Mouse (Mus musculus) hindbrain, embryonic 14.5 days (tissue): ENCODE measurements around the gene Nipal1. TPM values are rescaled to one million over a fixed set of nuclear protein-coding genes. Genes with fewer than 3 reads are reported as not detected.
A peak's percentile ranks its signal among the peaks of the same experiment; 100 is the strongest.

Experiments
- ATAC-seq: fragments of 200-750 bp; cut with Nextera tagmentation; 2 replicates; pipeline ENCODE4 v1.8.0; 2017; ENCODE audit warnings: moderate number of reproducible peaks, mild to moderate bottlenecking, moderate TSS enrichment, moderate library complexity; ENCODE audit not compliant: low FRiP score
- DNase-seq: peaks from one replicate; pipeline ENCODE4 v3.0.0-alpha.2; 2015; ENCODE audit warnings: low spot score
- H3K27ac ChIP-seq: fragments of 300-500 bp; sonication (generic); 2 replicates; pipeline ENCODE4 v1.5.1; 2014; ENCODE audit warnings: mild to moderate bottlenecking, moderate library complexity
- H3K27me3 ChIP-seq: fragments of 300-500 bp; sonication (generic); 2 replicates; pipeline ENCODE4 v1.6.1; 2014; ENCODE audit warnings: mild to moderate bottlenecking, low read length, mixed read lengths; ENCODE audit not compliant: control insufficient read depth, insufficient read depth
- H3K36me3 ChIP-seq: fragments of 300-500 bp; sonication (generic); replicated peaks from 2 replicates; pipeline ENCODE4 v1.6.1; 2014; ENCODE audit not compliant: control insufficient read depth, insufficient read depth
- H3K4me1 ChIP-seq: fragments of 300-500 bp; sonication (generic); replicated peaks from 2 replicates; pipeline ENCODE4 v1.6.1; 2014; ENCODE audit warnings: antibody characterized with exemption, low read length, mixed read lengths; ENCODE audit not compliant: control insufficient read depth, insufficient read depth
- H3K4me2 ChIP-seq: fragments of 300-500 bp; sonication (generic); replicated peaks from 2 replicates; pipeline ENCODE4 v1.6.1; 2014; ENCODE audit warnings: mild to moderate bottlenecking, moderate library complexity
- H3K4me3 ChIP-seq: fragments of 300-500 bp; sonication (generic); replicated peaks from 2 replicates; pipeline ENCODE4 v1.5.1; 2014; ENCODE audit warnings: mild to moderate bottlenecking, low read length
- H3K9ac ChIP-seq: fragments of 300-500 bp; sonication (generic); 2 replicates; pipeline ENCODE4 v1.6.1; 2014
- H3K9me3 ChIP-seq: fragments of 300-500 bp; sonication (generic); 2 replicates; pipeline ENCODE4 v1.6.1; 2016; ENCODE audit warnings: low read length; ENCODE audit not compliant: control insufficient read depth
- WGBS: fragments of 180-500 bp; shearing (Covaris S2); extraction: QIAGEN DNeasy Blood & Tissue Kit; methylation state at CpG from one replicate; pipeline ENCODE4 v1.1.7; 2014; 5-methylcytosine and 5-hydroxymethylcytosine counted together
- polyA plus RNA-seq: library from polyadenylated mRNA; unstranded; fragments of >200 nt; fragmentation: Nextera tagmentation; extraction: Ambion mirVana; gene quantifications from 2 replicates; pipeline ENCODE4 v1.2.1, GENCODE M21; 2014

Gene Nipal1
- polyA plus RNA-seq, 1 experiment from 2014 or later, result 0.76 TPM

DNA sequence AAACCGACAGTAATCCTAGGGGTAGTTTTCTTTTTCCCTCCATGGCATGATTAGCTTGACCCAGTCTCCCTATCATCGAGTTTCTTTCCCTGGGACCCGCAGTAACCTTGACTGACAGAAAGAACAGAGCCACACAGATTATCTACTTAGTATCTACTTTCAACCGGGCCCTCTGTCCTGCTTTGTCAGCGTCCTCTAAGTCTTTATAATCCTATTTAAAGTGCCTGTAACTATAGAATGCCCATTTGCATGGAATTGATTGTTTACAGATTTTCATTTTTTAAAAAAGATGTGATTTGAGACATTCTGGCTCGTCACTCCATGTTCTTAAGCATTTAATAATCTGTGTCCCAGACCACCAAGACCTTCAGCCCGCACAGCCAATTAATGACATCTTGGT is 3.9 kb upstream of the Nipal1 start:
- DNase-seq (no peak), ATAC-seq (no peak)
- H3K4me3 ChIP-seq, result no peak overlapping the region
- H3K36me3 ChIP-seq, result no peaks in the 10 kb centered on the region
- H3K9me3 ChIP-seq, result no peaks in the 10 kb centered on the region
- H3K4me2 ChIP-seq, result no peak overlapping the region
- no peak overlapping the region for H3K27ac ChIP-seq
- H3K9ac ChIP-seq, result no peak overlapping the region
- H3K4me1 ChIP-seq, result no peaks in the 10 kb centered on the region
- peaks cover 15% of the 10 kb centered on the region for H3K27me3 ChIP-seq
- WGBS, result 73% methylated on average over 7 of the region's 7 CpGs

DNA sequence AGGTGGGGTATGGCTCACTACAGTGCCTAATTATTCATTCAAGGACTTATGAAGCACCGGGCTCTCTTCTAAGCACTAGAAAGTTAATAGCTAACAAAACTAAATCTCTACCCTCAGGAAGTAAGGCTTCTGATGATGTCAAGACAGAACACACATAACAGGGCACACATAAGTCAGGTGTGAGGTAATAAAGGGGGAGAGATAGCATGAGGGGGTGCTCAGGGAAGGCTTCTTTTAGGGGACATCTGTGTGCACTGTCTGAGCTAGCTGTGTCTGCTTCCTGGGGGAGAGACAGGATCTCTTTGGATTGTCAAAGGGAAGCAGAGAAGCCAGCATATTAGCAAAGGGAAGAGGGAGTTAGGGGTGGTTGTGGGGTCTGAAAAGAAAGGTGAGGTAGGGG is 3.4 kb upstream of the Nipal1 start, which contains the start of gene Cnga1:
Gene Cnga1, minus strand, starts transcription at position 101 of the 400 bp plus-strand sequence.
- no peak within 1 kb of the TSS for H3K4me3 ChIP-seq
- H3K9me3 ChIP-seq, result no peaks in the 10 kb centered on the region
- DNase-seq (no peak), ATAC-seq (no peak)
- no peak within 1 kb of the TSS for H3K27ac ChIP-seq
- H3K4me2 ChIP-seq, result no peak within 1 kb of the TSS
- WGBS, result 88% methylated on average over 1 of the region's 1 CpGs
- H3K9ac ChIP-seq, result no peak within 1 kb of the TSS
- H3K27me3 ChIP-seq, result peaks cover 16% of the 10 kb centered on the region
- no peaks in the 10 kb centered on the region for H3K36me3 ChIP-seq
- no peaks in the 10 kb centered on the region for H3K4me1 ChIP-seq

GRCm38 (mm10) chr5:72646131-72646530 is 1.5 kb upstream of the Nipal1 start:
- DNase-seq (no peak), ATAC-seq (no peak)
- Histone ChIP-seq H3K4me3 (no peak overlapping the region), H3K27me3 (peaks cover 24% of the 10 kb centered on the region), H3K9ac (no peak overlapping the region), H3K4me1 (no peaks in the 10 kb centered on the region), H3K27ac (no peak overlapping the region), H3K4me2 (no peak overlapping the region), H3K9me3 (no peaks in the 10 kb centered on the region), H3K36me3 (no peaks in the 10 kb centered on the region)
- WGBS, result 41% methylated on average over 10 of the region's 10 CpGs

GRCm38 (mm10) chr5:72646996-72647395 is 599 bp upstream of the Nipal1 start:
- no peaks in the 10 kb centered on the region for H3K4me1 ChIP-seq
- peak overlapping the region; percentile 39 for H3K4me3 ChIP-seq
- no peak; the same call in 1 of the 2 replicates for ATAC-seq
- 26% methylated on average over 10 of the region's 10 CpGs for WGBS
- no peaks in the 10 kb centered on the region for H3K36me3 ChIP-seq
- H3K9ac ChIP-seq, result 0 out of 2 replicates have a peak overlapping the region, but pooled peaks have one; percentile 25
- peaks cover 24% of the 10 kb centered on the region for H3K27me3 ChIP-seq
- no peak overlapping the region for H3K27ac ChIP-seq
- no peaks in the 10 kb centered on the region for H3K9me3 ChIP-seq
- no peak for DNase-seq
- H3K4me2 ChIP-seq, result peak overlapping the region; percentile 78

- 9% methylated on average over 18 of the region's 18 CpGs for WGBS
Observed at GRCm38 (mm10) chr5:72647958-72648595, 482 bp downstream of the Nipal1 start.

GRCm38 (mm10) chr5:72648987-72649735 is 1.6 kb downstream of the Nipal1 start:
- Histone ChIP-seq H3K36me3 (no peaks in the 10 kb centered on the region), H3K4me1 (no peaks in the 10 kb centered on the region), H3K4me2 (no peak overlapping the region), H3K9ac (no peak overlapping the region), H3K9me3 (no peaks in the 10 kb centered on the region), H3K4me3 (no peak overlapping the region), H3K27ac (no peak overlapping the region), H3K27me3 (peaks cover 24% of the 10 kb centered on the region)
- DNase-seq (no peak), ATAC-seq (no peak)
- 88% methylated on average over 9 of the region's 9 CpGs for WGBS

More at GRCm38 (mm10) chr5:72647958-72648595, 482 bp downstream of the Nipal1 start:
- H3K27me3 ChIP-seq, result peaks cover 24% of the 10 kb centered on the region
- peak overlapping the region; percentile 78 for H3K4me2 ChIP-seq
- peak overlapping the region; percentile 39 for H3K4me3 ChIP-seq
- DNase-seq (no peak), ATAC-seq (peak; percentile 63)
- H3K36me3 ChIP-seq, result no peaks in the 10 kb centered on the region
- no peaks in the 10 kb centered on the region for H3K4me1 ChIP-seq
- H3K9me3 ChIP-seq, result no peaks in the 10 kb centered on the region
- no peak overlapping the region for H3K27ac ChIP-seq
- peak overlapping the region; percentile 25; the same call in 1 of the 2 replicates for H3K9ac ChIP-seq

GRCm38 (mm10) chr5:72653068-72653674 is 5.6 kb downstream of the Nipal1 start:
- Histone ChIP-seq H3K4me1 (no peaks in the 10 kb centered on the region), H3K27ac (no peak overlapping the region), H3K4me2 (no peak overlapping the region), H3K4me3 (no peak overlapping the region), H3K27me3 (peaks cover 14% of the 10 kb centered on the region), H3K9ac (no peak overlapping the region), H3K36me3 (no peaks in the 10 kb centered on the region), H3K9me3 (no peaks in the 10 kb centered on the region)
- DNase-seq (no peak), ATAC-seq (no peak)
- 66% methylated on average over 10 of the region's 10 CpGs for WGBS

- no peak for ATAC-seq
- Histone ChIP-seq H3K4me2 (no peak overlapping the region), H3K9me3 (no peaks in the 10 kb centered on the region), H3K4me3 (no peak overlapping the region), H3K9ac (no peak overlapping the region), H3K36me3 (no peaks in the 10 kb centered on the region), H3K4me1 (no peaks in the 10 kb centered on the region), H3K27me3 (no peaks in the 10 kb centered on the region), H3K27ac (no peak overlapping the region)
- DNase-seq, result no peak
- 70% methylated on average over 7 of the region's 7 CpGs for WGBS
Observed at GRCm38 (mm10) chr5:72656270-72656791, 8.7 kb downstream of the Nipal1 start.

DNA sequence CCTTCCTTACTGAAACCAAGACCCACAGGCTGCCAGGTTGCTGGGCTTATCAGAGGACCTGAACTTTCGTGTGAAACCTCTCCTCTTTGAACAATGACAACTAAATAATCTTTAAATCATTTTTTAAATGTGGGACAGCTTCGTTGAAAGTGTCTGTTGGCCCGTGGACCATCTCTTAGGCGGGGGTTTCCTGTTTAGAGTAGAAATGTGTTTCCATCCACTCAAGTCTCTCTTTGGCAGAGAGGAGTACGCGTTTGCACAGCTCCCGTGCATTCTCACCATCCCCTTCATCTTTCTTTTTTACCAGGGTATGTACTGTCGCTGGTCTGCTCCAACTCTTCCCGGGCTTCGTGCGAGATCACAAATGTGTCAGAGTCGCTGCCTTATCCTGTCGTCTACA is 10.8 kb downstream of the Nipal1 start:
- Histone ChIP-seq H3K4me3 (no peak overlapping the region), H3K9me3 (no peaks in the 10 kb centered on the region), H3K4me2 (no peak overlapping the region), H3K27ac (no peak overlapping the region), H3K36me3 (no peaks in the 10 kb centered on the region), H3K9ac (no peak overlapping the region), H3K4me1 (no peaks in the 10 kb centered on the region), H3K27me3 (no peaks in the 10 kb centered on the region)
- 88% methylated on average over 13 of the region's 13 CpGs for whole genome bisulfite sequencing
- no peak for DNase-seq
- ATAC-seq, result no peak
